Comparison of ENCODE assay signal across 14 mouse cellular contexts in the genomic region with DNA sequence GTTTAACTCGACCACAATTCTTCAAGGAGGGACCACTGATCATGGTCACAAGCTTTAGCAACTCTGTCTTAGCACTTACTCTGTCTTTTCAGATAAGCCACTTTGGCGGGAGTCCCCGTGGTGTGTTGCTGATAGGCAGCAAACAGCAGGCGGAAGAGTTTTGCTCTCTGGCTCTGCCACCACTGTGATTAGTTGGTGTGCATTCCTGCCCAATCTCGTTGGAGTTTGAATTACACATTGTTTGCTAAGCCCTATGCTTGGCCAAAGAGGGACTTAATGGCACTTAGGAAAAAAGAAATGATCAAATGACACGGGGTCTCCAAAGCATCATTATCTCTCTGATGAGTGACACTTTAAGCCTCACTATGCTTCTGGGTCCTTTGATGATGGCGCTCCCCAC.
A peak's percentile ranks its signal among the peaks of the same experiment; 100 is the strongest.
DNase-seq lines count a peak whose midpoint lies in the region; ATAC-seq and TF ChIP-seq lines count a peak whose summit lies in the region.
"Had no signal": no experiment of that assay in that cellular context is flagged by ENCODE, and none has a peak within 500 bp of the region (broad histone marks: within the 10 kb centered on the region; RNA-seq: fewer than 3 reads in every experiment).

No protein-coding gene starts in this region.

- no peaks in the 10 kb centered on the region for H3K36me3 ChIP-seq in liver, embryonic 11.5 days (ENCODE audit: control insufficient read depth, insufficient read depth, low read length)
- no peaks in the 10 kb centered on the region for H3K36me3 ChIP-seq in heart, embryonic 10.5 days
- no peaks in the 10 kb centered on the region for H3K36me3 ChIP-seq in intestine, embryonic 14.5 days (ENCODE audit: control insufficient read depth, insufficient read depth, low read length)
- H3K36me3 ChIP-seq: embryonic facial prominence, embryonic 13.5 days; kidney, embryonic 15.5 days; liver, embryonic 15.5 days had no signal

- no peak for TF ChIP-seq POLR2A in brain, embryonic 14.5 days (IDR thresholded peaks at IDR 0.05; ENCODE audit: borderline replicate concordance, extremely low read depth, insufficient read depth, insufficient read length, poor library complexity, severe bottlenecking)

- H3K4me1 ChIP-seq in liver, embryonic 11.5 days (replicated peaks; ENCODE audit: control insufficient read depth, insufficient read depth, low read length): 0 out of 2 replicates have a peak, but pooled peaks cover 4% of the 10 kb centered on the region
- H3K4me1 ChIP-seq in heart, embryonic 10.5 days: peaks cover 10% of the 10 kb centered on the region
- H3K4me1 ChIP-seq in intestine, embryonic 14.5 days (replicated peaks; ENCODE audit: control insufficient read depth, insufficient read depth, low read length): no peaks in the 10 kb centered on the region
- H3K4me1 ChIP-seq: embryonic facial prominence, embryonic 13.5 days; liver, embryonic 15.5 days had no signal

- no peak overlapping the region for H3K27ac ChIP-seq in liver, embryonic 11.5 days (ENCODE audit: low read depth, low read length)
- H3K27ac ChIP-seq in heart, embryonic 10.5 days: peak overlapping the region; percentile 79
- H3K27ac ChIP-seq in intestine, embryonic 14.5 days (ENCODE audit: low read depth): no peak overlapping the region
- H3K27ac ChIP-seq: embryonic facial prominence, embryonic 13.5 days; hindbrain, embryonic 14.5 days; kidney, embryonic 15.5 days; liver, embryonic 15.5 days had no signal

- TF ChIP-seq CTCF in brain, embryonic 14.5 days (IDR thresholded peaks at IDR 0.05; ENCODE audit: borderline replicate concordance, extremely low read depth, insufficient read depth, insufficient read length): no peak

- no peak for ATAC-seq in liver, embryonic 11.5 days (replicated peaks; ENCODE audit: low FRiP score)
- no peak for ATAC-seq in intestine, embryonic 14.5 days (replicated peaks; ENCODE audit: low FRiP score, low TSS enrichment, low read depth)
- ATAC-seq: activated CD4-positive, CD25-positive, alpha-beta regulatory T cell, adult 4 months; forebrain, embryonic 16.5 days had no signal

- no peaks in the 10 kb centered on the region for H3K27me3 ChIP-seq in liver, embryonic 11.5 days (replicated peaks; ENCODE audit: control insufficient read depth, insufficient read depth, low read length)
- H3K27me3 ChIP-seq in heart, embryonic 10.5 days (ENCODE audit: insufficient read depth, poor library complexity, severe bottlenecking): no peaks in the 10 kb centered on the region
- H3K27me3 ChIP-seq in intestine, embryonic 14.5 days (replicated peaks; ENCODE audit: control insufficient read depth, insufficient read depth, low read length): no peaks in the 10 kb centered on the region
- H3K27me3 ChIP-seq: embryonic facial prominence, embryonic 13.5 days; kidney, embryonic 15.5 days; liver, embryonic 15.5 days had no signal

- DNase-seq in liver: peak; percentile 6
- no peak for DNase-seq in liver, embryonic 11.5 days (ENCODE audit: low spot score)
- peak; percentile 39 for DNase-seq in brain, embryonic 14.5 days (ENCODE audit: low read depth)
- no peak for DNase-seq in heart, embryonic 10.5 days (ENCODE audit: low spot score)
- DNase-seq in intestine, embryonic 14.5 days (ENCODE audit: low spot score): no peak
- DNase-seq in testis, postnatal 14 days (ENCODE audit: low spot score): no peak
- no peak for DNase-seq in spleen, adult 18-20 months
- DNase-seq: cerebellum, adult 8-10 months had no signal

- H3K4me3 ChIP-seq in liver, embryonic 11.5 days (ENCODE audit: low read depth, low read length): no peak overlapping the region
- peak overlapping the region; percentile 39 for H3K4me3 ChIP-seq in heart, embryonic 10.5 days
- no peak overlapping the region for H3K4me3 ChIP-seq in intestine, embryonic 14.5 days (ENCODE audit: low read depth, low read length)
- H3K4me3 ChIP-seq: embryonic facial prominence, embryonic 13.5 days; kidney, embryonic 15.5 days; liver, embryonic 15.5 days had no signal

- H3K4me2 ChIP-seq in liver, embryonic 11.5 days: no peak overlapping the region
- H3K4me2 ChIP-seq in intestine, embryonic 14.5 days (ENCODE audit: low read length): peak overlapping the region; percentile 11; the same call in 1 of the 2 replicates
- H3K4me2 ChIP-seq: embryonic facial prominence, embryonic 13.5 days; hindbrain, embryonic 14.5 days; kidney, embryonic 15.5 days; liver, embryonic 15.5 days had no signal

- 16% methylated on average over 7 of the region's 7 CpGs for WGBS in liver, embryonic 11.5 days
- 5% methylated on average over 7 of the region's 7 CpGs for WGBS in heart, embryonic 10.5 days
- WGBS in intestine, embryonic 14.5 days: 34% methylated on average over 7 of the region's 7 CpGs

- no peaks in the 10 kb centered on the region; the same call in 1 of the 2 replicates for H3K9me3 ChIP-seq in liver, embryonic 11.5 days (ENCODE audit: control insufficient read depth, low read length)
- H3K9me3 ChIP-seq in heart, embryonic 10.5 days: no peaks in the 10 kb centered on the region
- H3K9me3 ChIP-seq in intestine, embryonic 14.5 days (ENCODE audit: control insufficient read depth, low read length): no peaks in the 10 kb centered on the region
- H3K9me3 ChIP-seq: kidney, embryonic 15.5 days; liver, embryonic 15.5 days had no signal

- no peak overlapping the region for H3K9ac ChIP-seq in liver, embryonic 11.5 days (ENCODE audit: low read depth, low read length)
- no peak overlapping the region for H3K9ac ChIP-seq in intestine, embryonic 14.5 days (ENCODE audit: low read length)
- H3K9ac ChIP-seq: embryonic facial prominence, embryonic 13.5 days; hindbrain, embryonic 14.5 days; kidney, embryonic 15.5 days; liver, embryonic 15.5 days had no signal

Comparison
In these comparisons a context has a peak if more than half of its experiments do, and no peak if none do; other contexts are left out.
1. DNase-seq: peak in liver (single experiment) and brain, embryonic 14.5 days (single experiment); none in liver, embryonic 11.5 days (single experiment), heart, embryonic 10.5 days (single experiment), intestine, embryonic 14.5 days (single experiment), testis, postnatal 14 days (single experiment) and spleen, adult 18-20 months (0 of 2).